Mouse (Mus musculus) forebrain, embryonic 14.5 days (tissue): ENCODE measurements at regions not wholly inside any gene's neighbourhood (a gene's known extent, or its start where the extent isn't known, plus 50 kb on each side); places are given as distances from the start of the nearest gene placed in this dataset.

Experiments used
- ATAC-seq: fragments of 200-750 bp; cut with Nextera tagmentation; 2 replicates; pipeline ENCODE4 v1.8.0; 2017; ENCODE audit warnings: mild to moderate bottlenecking, moderate library complexity
- DNase-seq: peaks from one replicate; pipeline ENCODE4 v3.0.0-alpha.2; 2015; ENCODE audit warnings: low spot score
- H3K27ac ChIP-seq: fragments of 300-500 bp; sonication (generic); 2 replicates; pipeline ENCODE4 v1.5.1; 2014; ENCODE audit warnings: low read depth, mild to moderate bottlenecking, control low read depth, low read length, moderate library complexity
- H3K27me3 ChIP-seq: fragments of 300-500 bp; sonication (generic); replicated peaks from 2 replicates; pipeline ENCODE4 v1.6.1; 2014; ENCODE audit warnings: low read length, control low read depth, mixed read lengths; ENCODE audit not compliant: control insufficient read depth, insufficient read depth
- H3K36me3 ChIP-seq: fragments of 300-500 bp; sonication (generic); 2 replicates; pipeline ENCODE4 v1.6.1; 2014; ENCODE audit warnings: low read length, control low read depth; ENCODE audit not compliant: control insufficient read depth, insufficient read depth
- H3K4me1 ChIP-seq: fragments of 300-500 bp; sonication (generic); 2 replicates; pipeline ENCODE4 v1.6.1; 2014; ENCODE audit warnings: antibody characterized with exemption, low read length, control low read depth; ENCODE audit not compliant: control insufficient read depth, insufficient read depth
- H3K4me2 ChIP-seq: fragments of 300-500 bp; sonication (generic); 2 replicates; pipeline ENCODE4 v1.6.1; 2014; ENCODE audit warnings: mild to moderate bottlenecking, control low read depth, low read length
- H3K4me3 ChIP-seq: fragments of 300-500 bp; sonication (generic); 2 replicates; pipeline ENCODE4 v1.5.1; 2014; ENCODE audit warnings: low read depth, low read length, control low read depth
- H3K9ac ChIP-seq: fragments of 300-500 bp; sonication (generic); 2 replicates; pipeline ENCODE4 v1.6.1; 2014; ENCODE audit warnings: mild to moderate bottlenecking, low read length, control low read depth, moderate library complexity
- H3K9me3 ChIP-seq: fragments of 300-500 bp; sonication (generic); replicated peaks from 2 replicates; pipeline ENCODE4 v1.6.1; 2016; ENCODE audit warnings: low read length, control low read depth, mixed read lengths; ENCODE audit not compliant: control insufficient read depth
- whole genome bisulfite sequencing: fragments of 180-500 bp; shearing (Covaris S2); extraction: QIAGEN DNeasy Blood & Tissue Kit; methylation state at CpG from one replicate; pipeline ENCODE4 v1.1.7; 2014; 5-methylcytosine and 5-hydroxymethylcytosine counted together

- WGBS: 66% methylated on average over 2 of the region's 2 CpGs
- Histone ChIP-seq H3K4me2 (no peak overlapping the region), H3K4me1 (no peaks in the 10 kb centered on the region), H3K9me3 (no peaks in the 10 kb centered on the region), H3K27me3 (no peaks in the 10 kb centered on the region), H3K27ac (no peak overlapping the region), H3K9ac (no peak overlapping the region), H3K4me3 (no peak overlapping the region), H3K36me3 (no peaks in the 10 kb centered on the region)
- ATAC-seq: no peak
- no peak for DNase-seq
Measured at GRCm38 (mm10) chr3:48911758-48912157, 845.4 kb downstream of the Pcdh18 start.

- Histone ChIP-seq H3K4me3 (no peak overlapping the region), H3K9ac (no peak overlapping the region), H3K27ac (no peak overlapping the region), H3K27me3 (no peaks in the 10 kb centered on the region), H3K36me3 (no peaks in the 10 kb centered on the region), H3K4me1 (no peaks in the 10 kb centered on the region), H3K4me2 (no peak overlapping the region), H3K9me3 (no peaks in the 10 kb centered on the region)
- ATAC-seq: peak; percentile 50; the same call in 1 of the 2 replicates
- WGBS: 60% methylated on average over 3 of the region's 3 CpGs
- peak; percentile 60 for DNase-seq
Measured at GRCm38 (mm10) chr3:48890403-48890802, 866.7 kb downstream of the Pcdh18 start.

GRCm38 (mm10) chr3:48887885-48888284, 869.2 kb downstream of the Pcdh18 start:
- H3K27me3 ChIP-seq: no peaks in the 10 kb centered on the region
- H3K4me1 ChIP-seq: no peaks in the 10 kb centered on the region
- no peak overlapping the region for H3K4me3 ChIP-seq
- no peaks in the 10 kb centered on the region for H3K9me3 ChIP-seq
- H3K9ac ChIP-seq: no peak overlapping the region
- no peak overlapping the region for H3K27ac ChIP-seq
- WGBS: 58% methylated on average over 4 of the region's 4 CpGs
- DNase-seq (no peak), ATAC-seq (no peak)
- H3K36me3 ChIP-seq: no peaks in the 10 kb centered on the region
- H3K4me2 ChIP-seq: no peak overlapping the region

- Histone ChIP-seq H3K9ac (no peak overlapping the region), H3K27ac (no peak overlapping the region), H3K4me1 (no peaks in the 10 kb centered on the region), H3K36me3 (no peaks in the 10 kb centered on the region), H3K27me3 (no peaks in the 10 kb centered on the region), H3K4me2 (no peak overlapping the region), H3K9me3 (no peaks in the 10 kb centered on the region), H3K4me3 (no peak overlapping the region)
- DNase-seq: peak; percentile 78
- WGBS: 76% methylated on average over 2 of the region's 2 CpGs
- peak; percentile 58; the same call in 1 of the 2 replicates for ATAC-seq
Measured at GRCm38 (mm10) chr3:48869527-48869926, 887.6 kb downstream of the Pcdh18 start.

- DNase-seq (peak; percentile 95), ATAC-seq (peak; percentile 89)
- Histone ChIP-seq H3K27ac (no peak overlapping the region), H3K36me3 (no peaks in the 10 kb centered on the region), H3K9ac (no peak overlapping the region), H3K27me3 (no peaks in the 10 kb centered on the region), H3K4me1 (no peaks in the 10 kb centered on the region), H3K9me3 (no peaks in the 10 kb centered on the region), H3K4me3 (no peak overlapping the region), H3K4me2 (no peak overlapping the region)
- 26% methylated on average over 6 of the region's 6 CpGs for WGBS
Measured at GRCm38 (mm10) chr3:48846049-48846653, 911.0 kb downstream of the Pcdh18 start.

GRCm38 (mm10) chr3:48840692-48841091, 916.4 kb downstream of the Pcdh18 start:
- Histone ChIP-seq H3K27me3 (no peaks in the 10 kb centered on the region), H3K36me3 (no peaks in the 10 kb centered on the region), H3K4me1 (no peaks in the 10 kb centered on the region), H3K9me3 (no peaks in the 10 kb centered on the region), H3K4me2 (no peak overlapping the region), H3K27ac (no peak overlapping the region), H3K4me3 (no peak overlapping the region), H3K9ac (no peak overlapping the region)
- DNase-seq: no peak
- no peak for ATAC-seq
- WGBS: 81% methylated on average over 3 of the region's 3 CpGs

- Histone ChIP-seq H3K4me3 (no peak overlapping the region), H3K9me3 (no peaks in the 10 kb centered on the region), H3K36me3 (no peaks in the 10 kb centered on the region), H3K27me3 (no peaks in the 10 kb centered on the region), H3K27ac (no peak overlapping the region), H3K9ac (no peak overlapping the region), H3K4me1 (no peaks in the 10 kb centered on the region), H3K4me2 (no peak overlapping the region)
- DNase-seq: peak; percentile 43
- WGBS: 52% methylated on average over 6 of the region's 6 CpGs
- ATAC-seq: peak; percentile 58; the same call in 1 of the 2 replicates
Measured at GRCm38 (mm10) chr3:48823360-48823759, 933.8 kb downstream of the Pcdh18 start.

GRCm38 (mm10) chr3:48804398-48804797, 952.7 kb downstream of the Pcdh18 start:
- peak; percentile 83 for DNase-seq
- ATAC-seq: peak; percentile 92
- H3K4me1 ChIP-seq: no peaks in the 10 kb centered on the region
- no peak overlapping the region for H3K4me2 ChIP-seq
- no peaks in the 10 kb centered on the region for H3K36me3 ChIP-seq
- no peak overlapping the region for H3K27ac ChIP-seq
- no peak overlapping the region for H3K4me3 ChIP-seq
- H3K9me3 ChIP-seq: no peaks in the 10 kb centered on the region; the same call in 1 of the 2 replicates
- no peak overlapping the region for H3K9ac ChIP-seq
- 0 out of 2 replicates have a peak, but pooled peaks cover 5% of the 10 kb centered on the region for H3K27me3 ChIP-seq
- WGBS: 21% methylated on average over 5 of the region's 5 CpGs

GRCm38 (mm10) chr3:48771709-48772108, 985.4 kb downstream of the Pcdh18 start:
- DNase-seq: no peak
- 91% methylated on average over 4 of the region's 4 CpGs for WGBS
- H3K4me2 ChIP-seq: no peak overlapping the region
- H3K4me3 ChIP-seq: no peak overlapping the region
- H3K36me3 ChIP-seq: no peaks in the 10 kb centered on the region
- no peaks in the 10 kb centered on the region for H3K9me3 ChIP-seq
- H3K27ac ChIP-seq: no peak overlapping the region
- no peaks in the 10 kb centered on the region for H3K4me1 ChIP-seq
- no peak overlapping the region for H3K9ac ChIP-seq
- no peaks in the 10 kb centered on the region for H3K27me3 ChIP-seq
- ATAC-seq: no peak
